Mouse (Mus musculus) kidney, embryonic 16.5 days (tissue): Measurements from ENCODE around the gene Rap1a. TPM values are rescaled to one million over a fixed set of nuclear protein-coding genes. Genes with fewer than 3 reads are reported as not detected.
A peak's percentile ranks its signal among the peaks of the same experiment; 100 is the strongest.

Experiments
- ATAC-seq: fragments of 200-750 bp; cut with Nextera tagmentation; 2 replicates; pipeline ENCODE4 v1.8.0; 2017; ENCODE audit warnings: moderate TSS enrichment; ENCODE audit not compliant: low FRiP score, low TSS enrichment
- H3K27ac ChIP-seq: fragments of 300-500 bp; sonication (generic); 2 replicates; pipeline ENCODE4 v1.5.1; 2014; ENCODE audit warnings: low read length
- H3K27me3 ChIP-seq: fragments of 300-500 bp; sonication (generic); 2 replicates; pipeline ENCODE4 v1.6.1; 2014; ENCODE audit warnings: low read length, control low read depth, mixed read lengths; ENCODE audit not compliant: insufficient read depth
- H3K36me3 ChIP-seq: fragments of 300-500 bp; sonication (generic); 2 replicates; pipeline ENCODE4 v1.6.1; 2014; ENCODE audit warnings: low read length, control low read depth, mixed read lengths; ENCODE audit not compliant: insufficient read depth
- H3K4me1 ChIP-seq: fragments of 300-500 bp; sonication (generic); 2 replicates; pipeline ENCODE4 v1.6.1; 2014; ENCODE audit warnings: low read length, control low read depth, mixed read lengths; ENCODE audit not compliant: insufficient read depth
- H3K4me2 ChIP-seq: fragments of 300-500 bp; sonication (generic); replicated peaks from 2 replicates; pipeline ENCODE4 v1.6.1; 2014; ENCODE audit warnings: low read depth, low read length
- H3K4me3 ChIP-seq: fragments of 300-500 bp; sonication (generic); 2 replicates; pipeline ENCODE4 v1.5.1; 2014; ENCODE audit warnings: mild to moderate bottlenecking, low read length
- H3K9ac ChIP-seq: fragments of 300-500 bp; sonication (generic); replicated peaks from 2 replicates; pipeline ENCODE4 v1.6.1; 2014; ENCODE audit warnings: low read length
- H3K9me3 ChIP-seq: fragments of 300-500 bp; sonication (generic); 2 replicates; pipeline ENCODE4 v1.6.1; 2016; ENCODE audit warnings: low read length, control low read depth
- WGBS: fragments of 180-500 bp; shearing (Covaris S2); extraction: QIAGEN DNeasy Blood & Tissue Kit; methylation state at CpG from one replicate; pipeline ENCODE4 v1.1.7; 2014; 5-methylcytosine and 5-hydroxymethylcytosine counted together
- polyA plus RNA-seq: library from polyadenylated mRNA; unstranded; fragments of >200 nt; fragmentation: Nextera tagmentation; extraction: Ambion mirVana; gene quantifications from 2 replicates; pipeline ENCODE4 v1.2.1, GENCODE M21; 2015

The Rap1a gene
- polyA plus RNA-seq, 1 experiment from 2014 or later: 104 TPM

- under 1% methylated on average over 72 of the region's 72 CpGs for WGBS
- H3K36me3 ChIP-seq: peaks cover 14% of the 10 kb centered on the region; the same call in 1 of the 2 replicates
- H3K27ac ChIP-seq: peak within 1 kb of the TSS; percentile 87
- no peaks in the 10 kb centered on the region for H3K9me3 ChIP-seq
- peaks cover 13% of the 10 kb centered on the region for H3K4me1 ChIP-seq
- peak within 1 kb of the TSS; percentile 90 for H3K4me3 ChIP-seq
- peak within 1 kb of the TSS; percentile 88 for H3K9ac ChIP-seq
- ATAC-seq: peak; percentile 97
- no peaks in the 10 kb centered on the region for H3K27me3 ChIP-seq
- peak within 1 kb of the TSS; percentile 81 for H3K4me2 ChIP-seq
Observed at GRCm38 (mm10) chr3:105687324-105688060, 113.6 kb downstream of the Rap1a start, which contains the start of gene Ddx20. Ddx20 (minus strand) TSS chr3:105687574.

DNA sequence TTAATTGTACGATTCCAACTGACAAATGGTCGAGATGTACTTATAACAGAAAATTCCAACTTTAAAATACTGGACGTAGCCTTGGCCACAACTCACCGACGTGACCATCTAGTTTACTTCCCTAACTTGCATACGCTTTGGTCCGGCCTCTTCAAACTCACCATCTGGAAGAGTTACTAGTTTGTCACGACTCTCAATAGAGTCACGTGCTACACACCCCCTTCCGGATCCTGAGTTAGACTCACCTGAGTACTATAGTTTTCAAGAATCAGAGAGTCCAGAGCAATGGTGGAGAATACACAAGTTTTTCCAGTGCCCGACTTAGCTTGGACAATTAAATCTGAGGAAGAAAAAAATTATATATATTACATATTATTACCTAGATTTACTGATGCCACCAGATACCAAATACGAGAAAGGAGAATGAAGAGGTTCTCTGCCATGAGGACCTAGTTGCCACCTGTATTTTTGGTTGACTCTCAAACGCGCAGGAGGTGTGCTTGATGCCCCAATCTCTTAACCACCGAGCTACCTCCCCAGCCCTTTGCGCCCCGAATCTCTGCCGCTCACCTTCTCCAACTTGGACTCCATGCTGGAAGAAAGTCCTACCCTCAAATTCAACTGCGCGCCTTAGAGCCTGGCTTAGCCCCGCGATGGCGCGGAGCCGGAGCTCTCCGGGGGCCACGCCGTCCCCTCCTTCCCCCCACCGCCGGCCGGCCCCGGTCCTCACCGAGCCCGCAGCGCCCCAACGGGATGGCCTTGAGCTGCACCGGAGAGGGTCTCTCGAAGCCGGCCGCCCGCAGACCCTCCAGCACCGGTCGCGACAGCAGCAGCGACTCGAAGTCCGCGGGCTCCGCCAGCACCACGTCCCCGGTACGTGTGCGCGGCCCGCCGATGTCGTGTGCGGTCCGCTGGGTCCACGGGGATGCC is 114.5 kb downstream of the Rap1a start:
- Histone ChIP-seq H3K27ac (peak overlapping the region; percentile 55; the same call in 1 of the 2 replicates), H3K4me2 (peak overlapping the region; percentile 81), H3K4me1 (peaks cover 13% of the 10 kb centered on the region), H3K9me3 (no peaks in the 10 kb centered on the region), H3K36me3 (peaks cover 15% of the 10 kb centered on the region; the same call in 1 of the 2 replicates), H3K4me3 (peak overlapping the region; percentile 90), H3K27me3 (no peaks in the 10 kb centered on the region), H3K9ac (peak overlapping the region; percentile 88)
- ATAC-seq: no peak; the same call in 1 of the 2 replicates
- 7% methylated on average over 59 of the region's 60 CpGs for WGBS

- 89% methylated on average over 7 of the region's 7 CpGs for WGBS
- no peak for ATAC-seq
- Histone ChIP-seq H3K9ac (no peak overlapping the region), H3K27ac (no peak overlapping the region), H3K4me3 (no peak overlapping the region), H3K4me1 (no peaks in the 10 kb centered on the region), H3K4me2 (no peak overlapping the region), H3K36me3 (peaks cover 40% of the 10 kb centered on the region), H3K9me3 (no peaks in the 10 kb centered on the region), H3K27me3 (no peaks in the 10 kb centered on the region)
Observed at GRCm38 (mm10) chr3:105680346-105680745, 120.8 kb downstream of the Rap1a start.

Other genes with a start within 250 kb of the Rap1a start
- gene Ddx20, start 113.8 kb downstream of the Rap1a start, polyA plus RNA-seq: 37.9 and 39.3 TPM in 2 replicates
- gene Inka2, start 96.7 kb downstream of the Rap1a start, polyA plus RNA-seq: 1.3 and 1.5 TPM in 2 replicates
- gene Adora3, start 69.5 kb upstream of the Rap1a start, polyA plus RNA-seq: not detected in 2 replicates
- gene Tmigd3, start 69.6 kb upstream of the Rap1a start, polyA plus RNA-seq: not detected in 2 replicates
- 0.40 and 0.62 TPM in 2 replicates for gene I830077J02Rik, start 131.3 kb upstream of the Rap1a start, polyA plus RNA-seq
- gene Wdr77, start 158.0 kb upstream of the Rap1a start, polyA plus RNA-seq: 157 and 161 TPM in 2 replicates
- 535 and 587 TPM in 2 replicates for gene Atp5f1, start 158.8 kb upstream of the Rap1a start, polyA plus RNA-seq
- 1.3 and 1.7 TPM in 2 replicates for gene Ovgp1, start 172.4 kb upstream of the Rap1a start, polyA plus RNA-seq
- gene Pifo, start 213.3 kb upstream of the Rap1a start, polyA plus RNA-seq: 0.24 and 0.33 TPM in 2 replicates
- not detected in 2 replicates for gene Chil5, start 231.5 kb upstream of the Rap1a start, polyA plus RNA-seq